Mouse (Mus musculus): ENCODE measurements around the gene Prnd. TPM values are rescaled to one million over a fixed set of nuclear protein-coding genes. Genes with fewer than 3 reads are reported as not detected.

Gene Prnd
- polyA plus RNA-seq, 1 experiment = not detected

- no peak for TF ChIP-seq POLR2A (IDR thresholded peaks at IDR 0.05; ENCODE audit: borderline replicate concordance, low read depth, low read length)
These were observed 679 bp upstream of the Prnd start for GRCm38 (mm10) chr2:131949767-131950597.

DNA sequence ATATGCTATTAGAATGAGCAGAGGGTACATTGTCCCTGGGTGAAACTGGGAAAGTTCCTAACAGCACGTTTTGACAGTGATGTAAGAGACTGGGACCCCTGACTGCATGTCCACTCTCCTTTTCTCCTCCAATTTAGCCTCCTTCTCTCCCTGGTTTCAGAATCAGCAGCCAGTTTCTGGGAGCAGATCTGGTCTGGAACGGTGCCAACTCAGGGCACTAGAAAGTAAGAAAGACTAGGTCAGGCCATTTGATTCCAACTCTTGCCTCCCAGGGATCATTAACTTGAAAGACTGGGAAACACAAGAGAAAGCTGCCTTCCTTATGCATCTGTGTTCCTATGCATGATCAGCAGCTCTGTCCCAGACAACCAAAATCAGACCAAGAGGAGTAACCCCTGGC lies 1.8 kb downstream of the Prnd start:
- Histone ChIP-seq H3K27ac (ENCODE audit: insufficient read depth, low read depth, low read length) (no peak overlapping the region), H3K4me3 (ENCODE audit: insufficient read depth, low read length) (no peak overlapping the region), H3K4me1 (ENCODE audit: control insufficient read depth, insufficient read depth, low read length) (0 out of 2 replicates have a peak, but pooled peaks cover 7% of the 10 kb centered on the region)
- TF ChIP-seq CTCF (IDR thresholded peaks at IDR 0.05; ENCODE audit: low read depth, low read length) (no peak), POLR2A (IDR thresholded peaks at IDR 0.05; ENCODE audit: borderline replicate concordance, low read depth, low read length) (no peak)

More at GRCm38 (mm10) chr2:131949767-131950597, 679 bp upstream of the Prnd start:
- Histone ChIP-seq H3K27ac (ENCODE audit: insufficient read depth, low read depth, low read length) (no peak overlapping the region), H3K4me1 (ENCODE audit: control insufficient read depth, insufficient read depth, low read length) (0 out of 2 replicates have a peak, but pooled peaks cover 6% of the 10 kb centered on the region), H3K4me3 (ENCODE audit: insufficient read depth, low read length) (no peak overlapping the region)

- peak overlapping the region; percentile 5; the same call in 1 of the 2 replicates for H3K4me3 ChIP-seq (ENCODE audit: insufficient read depth, low read length)
- no peak overlapping the region for H3K27ac ChIP-seq (ENCODE audit: insufficient read depth, low read depth, low read length)
- 0 out of 2 replicates have a peak, but pooled peaks cover 7% of the 10 kb centered on the region for H3K4me1 ChIP-seq (ENCODE audit: control insufficient read depth, insufficient read depth, low read length)
- TF ChIP-seq POLR2A (IDR thresholded peaks at IDR 0.05; ENCODE audit: borderline replicate concordance, low read depth, low read length) (no peak), CTCF (IDR thresholded peaks at IDR 0.05; ENCODE audit: low read depth, low read length) (no peak)
These were observed 2.4 kb downstream of the Prnd start for GRCm38 (mm10) chr2:131952961-131953538.

DNA sequence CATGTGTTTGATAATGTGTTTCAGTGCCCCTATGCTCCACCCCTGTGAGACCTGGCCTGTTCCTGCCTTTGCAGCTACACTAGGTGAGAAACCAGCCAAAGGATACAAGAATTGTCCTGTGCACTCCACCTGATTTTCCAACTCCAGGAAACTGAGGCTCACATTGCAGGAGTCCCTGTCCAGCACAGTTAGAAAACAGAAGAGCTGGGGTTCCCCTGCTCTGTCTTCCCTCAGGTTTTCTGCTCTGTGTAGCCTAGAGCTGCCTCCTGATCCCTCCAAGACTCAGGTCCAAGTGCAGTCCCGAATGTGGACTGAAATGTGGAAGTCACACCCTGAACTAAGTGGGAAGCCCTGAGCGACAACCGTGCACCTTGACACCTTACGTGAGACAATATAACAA lies 3.0 kb downstream of the Prnd start:
- H3K4me3 ChIP-seq (ENCODE audit: insufficient read depth, low read length) = no peak overlapping the region
- TF ChIP-seq CTCF (IDR thresholded peaks at IDR 0.05; ENCODE audit: low read depth, low read length) = no peak
- no peak for TF ChIP-seq POLR2A (IDR thresholded peaks at IDR 0.05; ENCODE audit: borderline replicate concordance, low read depth, low read length)

DNA sequence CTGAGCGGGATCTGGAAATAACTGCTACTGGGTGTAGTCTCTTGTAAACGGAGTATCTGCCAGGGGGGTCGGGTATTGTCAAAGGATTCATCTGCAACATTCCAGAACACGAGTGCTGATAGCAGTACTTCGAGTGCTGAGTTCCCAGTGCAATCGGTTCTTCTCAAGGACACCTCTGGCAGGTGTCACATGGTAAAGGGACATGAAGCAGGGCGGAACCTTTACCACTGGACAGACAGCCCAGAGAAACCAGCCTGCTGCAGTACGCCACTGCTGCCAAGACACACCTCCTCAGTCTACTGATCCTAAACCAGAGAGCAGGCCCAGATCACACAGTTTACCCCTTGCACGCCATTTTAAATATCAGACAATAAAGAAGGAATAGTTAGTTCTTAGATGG lies 4.2 kb downstream of the Prnd start:
- Histone ChIP-seq H3K4me1 (ENCODE audit: control insufficient read depth, insufficient read depth, low read length) (0 out of 2 replicates have a peak, but pooled peaks cover 7% of the 10 kb centered on the region), H3K27ac (ENCODE audit: insufficient read depth, low read depth, low read length) (no peak overlapping the region), H3K4me3 (ENCODE audit: insufficient read depth, low read length) (peak overlapping the region; percentile 45; the same call in 1 of the 2 replicates)
- TF ChIP-seq POLR2A (IDR thresholded peaks at IDR 0.05; ENCODE audit: borderline replicate concordance, low read depth, low read length) (no peak), CTCF (IDR thresholded peaks at IDR 0.05; ENCODE audit: low read depth, low read length) (no peak)

More for the DNA sequence above, 3.0 kb downstream of the Prnd start:
- no peak overlapping the region for H3K27ac ChIP-seq (ENCODE audit: insufficient read depth, low read depth, low read length)
- H3K4me1 ChIP-seq (ENCODE audit: control insufficient read depth, insufficient read depth, low read length) = 0 out of 2 replicates have a peak, but pooled peaks cover 7% of the 10 kb centered on the region

GRCm38 (mm10) chr2:131955264-131955663 lies 4.6 kb downstream of the Prnd start:
- TF ChIP-seq POLR2A (IDR thresholded peaks at IDR 0.05; ENCODE audit: borderline replicate concordance, low read depth, low read length) (no peak), CTCF (IDR thresholded peaks at IDR 0.05; ENCODE audit: low read depth, low read length) (no peak)
- no peak overlapping the region for H3K27ac ChIP-seq (ENCODE audit: insufficient read depth, low read depth, low read length)
- 0 out of 2 replicates have a peak, but pooled peaks cover 6% of the 10 kb centered on the region for H3K4me1 ChIP-seq (ENCODE audit: control insufficient read depth, insufficient read depth, low read length)
- peak overlapping the region; percentile 45 for H3K4me3 ChIP-seq (ENCODE audit: insufficient read depth, low read length)

- Histone ChIP-seq H3K4me3 (ENCODE audit: insufficient read depth, low read length) (no peak overlapping the region), H3K4me1 (ENCODE audit: control insufficient read depth, insufficient read depth, low read length) (0 out of 2 replicates have a peak, but pooled peaks cover 3% of the 10 kb centered on the region), H3K27ac (ENCODE audit: insufficient read depth, low read depth, low read length) (no peak overlapping the region)
- TF ChIP-seq CTCF (IDR thresholded peaks at IDR 0.05; ENCODE audit: low read depth, low read length) (no peak), POLR2A (IDR thresholded peaks at IDR 0.05; ENCODE audit: borderline replicate concordance, low read depth, low read length) (no peak)
These were observed 5.9 kb downstream of the Prnd start for GRCm38 (mm10) chr2:131956336-131957256.

GRCm38 (mm10) chr2:131957731-131958222 lies 7.1 kb downstream of the Prnd start:
- H3K4me1 ChIP-seq (ENCODE audit: control insufficient read depth, insufficient read depth, low read length) = 0 out of 2 replicates have a peak, but pooled peaks cover 3% of the 10 kb centered on the region
- no peak overlapping the region for H3K4me3 ChIP-seq (ENCODE audit: insufficient read depth, low read length)
- no peak overlapping the region for H3K27ac ChIP-seq (ENCODE audit: insufficient read depth, low read depth, low read length)
- TF ChIP-seq POLR2A (IDR thresholded peaks at IDR 0.05; ENCODE audit: borderline replicate concordance, low read depth, low read length) (no peak), CTCF (IDR thresholded peaks at IDR 0.05; ENCODE audit: low read depth, low read length) (no peak)

DNA sequence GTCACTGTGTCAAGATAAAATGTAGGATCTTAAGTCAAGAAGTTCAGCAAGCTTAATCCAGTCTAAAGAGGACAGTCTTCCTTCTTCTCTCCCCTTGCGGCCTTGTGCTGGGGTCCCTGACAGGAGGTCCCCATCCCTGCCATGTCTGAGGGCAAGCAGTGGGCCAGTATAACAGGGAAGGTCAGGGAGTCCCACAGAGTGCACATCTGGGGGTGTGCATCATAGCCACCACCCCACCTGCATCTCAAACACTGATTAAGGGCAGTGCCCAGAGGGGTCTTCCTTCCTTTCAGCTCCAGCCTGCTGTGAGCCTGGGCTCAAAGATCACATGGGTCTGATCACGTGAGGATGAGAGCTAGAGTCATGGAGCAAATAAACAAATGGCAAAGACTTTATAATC lies 11.0 kb downstream of the Prnd start:
- no peak for TF ChIP-seq POLR2A (IDR thresholded peaks at IDR 0.05; ENCODE audit: borderline replicate concordance, low read depth, low read length)
- TF ChIP-seq CTCF (IDR thresholded peaks at IDR 0.05; ENCODE audit: low read depth, low read length) = no peak
- no peaks in the 10 kb centered on the region for H3K4me1 ChIP-seq (ENCODE audit: control insufficient read depth, insufficient read depth, low read length)
- H3K27ac ChIP-seq (ENCODE audit: insufficient read depth, low read depth, low read length) = no peak overlapping the region
- no peak overlapping the region for H3K4me3 ChIP-seq (ENCODE audit: insufficient read depth, low read length)

Measured in bone marrow macrophage, adult 2 months (primary cell).